Mouse (Mus musculus): ENCODE data around the gene Ttc25.

The Ttc25 gene

GRCm38 (mm10) chr11:100544832-100545745 is at the start of gene Ttc25:
Ttc25 (plus strand) TSS chr11:100545607.
- peak; percentile 56 to 70 for DNase-seq (ENCODE audit: low spot score in 2 of 2)

- no peak for DNase-seq (ENCODE audit: low spot score in 2 of 2)
Observed at GRCm38 (mm10) chr11:100500241-100500640, 45.2 kb upstream of the Ttc25 start.

GRCm38 (mm10) chr11:100500651-100501050 is 44.8 kb upstream of the Ttc25 start:
- no peak for DNase-seq (ENCODE audit: low spot score in 2 of 2)

- DNase-seq (ENCODE audit: low spot score in 2 of 2): no peak
Observed at GRCm38 (mm10) chr11:100501321-100501720, 44.1 kb upstream of the Ttc25 start.

GRCm38 (mm10) chr11:100504990-100505660 is 40.3 kb upstream of the Ttc25 start:
- no peak for DNase-seq (ENCODE audit: low spot score in 2 of 2)

- no peak for DNase-seq (ENCODE audit: low spot score in 2 of 2)
Observed at GRCm38 (mm10) chr11:100505997-100506396, 39.4 kb upstream of the Ttc25 start.

GRCm38 (mm10) chr11:100510556-100510955 is 34.9 kb upstream of the Ttc25 start:
- DNase-seq (ENCODE audit: low spot score in 2 of 2): no peak

GRCm38 (mm10) chr11:100512384-100512783 is 33.0 kb upstream of the Ttc25 start:
- no peak for DNase-seq (ENCODE audit: low spot score in 2 of 2)

- DNase-seq (ENCODE audit: low spot score in 2 of 2): no peak
Observed at GRCm38 (mm10) chr11:100513716-100514115, 31.7 kb upstream of the Ttc25 start.

GRCm38 (mm10) chr11:100515061-100515460 is 30.3 kb upstream of the Ttc25 start:
- no peak for DNase-seq (ENCODE audit: low spot score in 2 of 2)

- DNase-seq (ENCODE audit: low spot score in 2 of 2): no peak
Observed at GRCm38 (mm10) chr11:100515789-100516188, 29.6 kb upstream of the Ttc25 start.

GRCm38 (mm10) chr11:100516291-100516690 is 29.1 kb upstream of the Ttc25 start:
- no peak for DNase-seq (ENCODE audit: low spot score in 2 of 2)

- no peak for DNase-seq (ENCODE audit: low spot score in 2 of 2)
Observed at GRCm38 (mm10) chr11:100518188-100518591, 27.2 kb upstream of the Ttc25 start.

- DNase-seq (ENCODE audit: low spot score in 2 of 2): no peak
Observed at GRCm38 (mm10) chr11:100519188-100519587, 26.2 kb upstream of the Ttc25 start.

- DNase-seq (ENCODE audit: low spot score in 2 of 2): no peak
Observed at GRCm38 (mm10) chr11:100520838-100521237, 24.6 kb upstream of the Ttc25 start.

- DNase-seq (ENCODE audit: low spot score in 2 of 2): no peak
Observed at GRCm38 (mm10) chr11:100524358-100524757, 21.0 kb upstream of the Ttc25 start.

- no peak for DNase-seq (ENCODE audit: low spot score in 2 of 2)
Observed at GRCm38 (mm10) chr11:100524987-100525630, 20.3 kb upstream of the Ttc25 start.

- no peak for DNase-seq (ENCODE audit: low spot score in 2 of 2)
Observed at GRCm38 (mm10) chr11:100526052-100526816, 19.2 kb upstream of the Ttc25 start.

- peak; percentile 37 to 59 for DNase-seq (ENCODE audit: low spot score in 2 of 2)
Observed at GRCm38 (mm10) chr11:100527066-100527457, 18.3 kb upstream of the Ttc25 start.

- DNase-seq (ENCODE audit: low spot score in 2 of 2): peak; percentile 97 to 99
Observed at GRCm38 (mm10) chr11:100527458-100528374, 17.7 kb upstream of the Ttc25 start, which contains the start of gene Acly. Acly (minus strand) TSS chr11:100528000.
